Comparison of ENCODE assay signal across 22 mouse cellular contexts in genomic region chr7:74373056-74373455, GRCm38 (mm10).
"Had no signal": no experiment of that assay in that cellular context is flagged by ENCODE, and none has a peak within 500 bp of the region (broad histone marks: within the 10 kb centered on the region; RNA-seq: fewer than 3 reads in every experiment).

No protein-coding gene starts in this region.

- H3K27ac ChIP-seq: heart, adult 2 months; heart, embryonic 13.5 days; heart, embryonic 15.5 days; hindbrain, embryonic 13.5 days; hindbrain, embryonic 15.5 days; hindbrain, postnatal 0 days; limb, embryonic 13.5 days; limb, embryonic 15.5 days; liver, embryonic 12.5 days; liver, embryonic 14.5 days had no signal

- H3K36me3 ChIP-seq: heart, embryonic 13.5 days; heart, embryonic 15.5 days; hindbrain, embryonic 13.5 days; hindbrain, embryonic 15.5 days; limb, embryonic 13.5 days; limb, embryonic 15.5 days; liver, embryonic 12.5 days had no signal

- H3K4me2 ChIP-seq: heart, embryonic 11.5 days; heart, embryonic 13.5 days; heart, embryonic 15.5 days; hindbrain, embryonic 13.5 days; hindbrain, embryonic 15.5 days; limb, embryonic 13.5 days; limb, embryonic 15.5 days; liver, embryonic 12.5 days had no signal

- H3K9ac ChIP-seq: forebrain, postnatal 0 days; heart, embryonic 15.5 days; hindbrain, embryonic 13.5 days; hindbrain, embryonic 15.5 days; limb, embryonic 13.5 days; limb, embryonic 15.5 days; liver, embryonic 12.5 days; liver, embryonic 14.5 days had no signal

- H3K27me3 ChIP-seq: heart, embryonic 15.5 days; liver, embryonic 12.5 days had no signal

- H3K4me3 ChIP-seq: heart, adult 2 months; heart, embryonic 13.5 days; heart, embryonic 15.5 days; hindbrain, embryonic 13.5 days; hindbrain, embryonic 15.5 days; limb, embryonic 13.5 days; limb, embryonic 15.5 days; liver, embryonic 12.5 days had no signal

- H3K4me1 ChIP-seq: liver, embryonic 12.5 days had no signal

- H3K9me3 ChIP-seq: heart, embryonic 13.5 days; heart, embryonic 15.5 days; hindbrain, embryonic 13.5 days; hindbrain, embryonic 15.5 days; limb, embryonic 13.5 days; limb, embryonic 15.5 days; liver, embryonic 12.5 days had no signal

- DNase-seq: forebrain, postnatal 0 days; gastrocnemius, postnatal 10 days; gastrocnemius, postnatal 36 days; heart, adult 11 months; heart, adult 2 months; heart, postnatal 14 days; heart, postnatal 36 days; layer of hippocampus, adult 9-11 months; layer of hippocampus, postnatal 36 days; left cerebral cortex, postnatal 4 days; lung, adult 18-20 months had no signal

- ATAC-seq: forebrain, postnatal 0 days; hindbrain, postnatal 0 days; intestine, embryonic 16.5 days; liver, embryonic 12.5 days had no signal
